Mouse (Mus musculus): ENCODE results near the gene Lyrm7. TPM values are rescaled to one million over a fixed set of nuclear protein-coding genes. Genes with fewer than 3 reads are reported as not detected.

Gene Lyrm7
- polyA plus RNA-seq, 1 experiment from 2014 or later: 5.8 TPM

DNA sequence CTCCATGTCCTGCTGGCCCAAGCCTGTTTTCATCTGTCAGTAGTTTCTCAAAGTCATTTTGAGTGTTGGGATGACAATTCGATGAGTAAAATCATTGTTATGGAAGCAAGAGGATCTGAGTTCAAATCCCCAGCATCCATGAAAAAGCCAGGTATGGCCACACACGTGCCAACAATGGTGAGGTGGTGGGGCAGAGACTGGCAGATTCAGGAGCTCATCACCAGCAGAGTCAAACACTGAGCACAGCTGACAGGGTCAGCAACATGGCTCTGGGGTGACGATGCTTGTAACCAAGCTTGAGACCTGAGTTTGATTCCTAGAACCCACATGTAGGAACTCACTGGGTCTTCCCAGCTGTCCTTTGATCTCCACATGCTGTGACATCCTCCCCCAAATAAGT is 44.4 kb upstream of the Lyrm7 start:
- peak overlapping the region; percentile 89 for H3K27ac ChIP-seq (ENCODE audit: low read depth, low read length)
- TF ChIP-seq CTCF (IDR thresholded peaks at IDR 0.05; ENCODE audit: low read depth): no peak
- H3K9ac ChIP-seq (ENCODE audit: low read depth, low read length): peak overlapping the region; percentile 34; the same call in 1 of the 2 replicates
- peaks cover 12% of the 10 kb centered on the region; the same call in 1 of the 2 replicates for H3K4me1 ChIP-seq (replicated peaks; ENCODE audit: control insufficient read depth, insufficient read depth, low read length)
- no peak for ATAC-seq
- H3K4me3 ChIP-seq (ENCODE audit: low read depth, low read length): no peak overlapping the region
- no peaks in the 10 kb centered on the region for H3K9me3 ChIP-seq (ENCODE audit: control insufficient read depth)
- no peaks in the 10 kb centered on the region for H3K27me3 ChIP-seq (replicated peaks; ENCODE audit: control insufficient read depth, insufficient read depth, low read length)
- peaks cover 31% of the 10 kb centered on the region for H3K36me3 ChIP-seq (ENCODE audit: control insufficient read depth, insufficient read depth)
- peak overlapping the region; percentile 79 for H3K4me2 ChIP-seq (replicated peaks; ENCODE audit: low read depth)
- WGBS: 86% methylated on average over 3 of the region's 3 CpGs

DNA sequence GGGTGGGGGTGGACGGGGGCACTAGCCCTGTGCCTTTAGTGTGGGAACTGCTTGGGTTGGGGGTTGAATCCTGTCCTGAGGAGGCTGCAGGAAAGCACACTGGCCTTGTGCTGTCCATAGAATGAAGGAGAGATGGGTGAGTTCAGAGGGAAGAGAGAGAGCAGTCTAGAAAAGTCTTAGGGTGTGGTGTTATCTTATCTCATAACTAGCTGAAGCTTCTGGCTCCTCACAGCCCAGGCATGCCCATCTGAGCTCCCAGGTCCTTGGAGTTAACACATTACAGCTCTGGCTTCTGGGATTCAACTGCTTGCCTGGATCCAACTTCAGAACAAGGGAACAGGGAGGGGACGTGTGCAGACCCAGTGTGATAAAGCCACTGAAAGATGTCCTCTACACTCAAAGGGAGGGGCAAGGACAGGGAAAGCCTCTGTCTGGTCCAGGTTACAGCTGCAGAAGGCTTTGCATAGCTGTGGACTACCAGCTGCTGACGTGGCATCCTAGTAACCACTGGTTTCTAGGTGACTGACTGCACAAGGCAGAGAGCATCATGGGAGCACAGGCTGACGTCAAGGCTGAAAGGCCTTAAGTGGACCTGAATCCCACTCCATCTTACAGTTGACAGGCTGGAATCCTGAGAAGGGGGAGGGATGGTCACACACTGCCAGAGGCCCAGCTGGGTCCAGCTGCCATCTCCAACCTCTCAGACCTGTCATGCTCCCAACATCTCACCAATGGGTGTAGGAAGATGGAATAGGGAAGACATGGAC is 43.4 kb upstream of the Lyrm7 start:
- Histone ChIP-seq H3K9me3 (ENCODE audit: control insufficient read depth) (no peaks in the 10 kb centered on the region), H3K4me1 (replicated peaks; ENCODE audit: control insufficient read depth, insufficient read depth, low read length) (peaks cover 12% of the 10 kb centered on the region; the same call in 1 of the 2 replicates), H3K36me3 (ENCODE audit: control insufficient read depth, insufficient read depth) (peaks cover 22% of the 10 kb centered on the region), H3K4me2 (replicated peaks; ENCODE audit: low read depth) (peak overlapping the region; percentile 79), H3K4me3 (ENCODE audit: low read depth, low read length) (peak overlapping the region; percentile 61), H3K27ac (ENCODE audit: low read depth, low read length) (peak overlapping the region; percentile 89), H3K27me3 (replicated peaks; ENCODE audit: control insufficient read depth, insufficient read depth, low read length) (no peaks in the 10 kb centered on the region), H3K9ac (ENCODE audit: low read depth, low read length) (peak overlapping the region; percentile 34)
- no peak for TF ChIP-seq CTCF (IDR thresholded peaks at IDR 0.05; ENCODE audit: low read depth)
- ATAC-seq: peak; percentile 32
- 31% methylated on average over 4 of the region's 4 CpGs for whole genome bisulfite sequencing

DNA sequence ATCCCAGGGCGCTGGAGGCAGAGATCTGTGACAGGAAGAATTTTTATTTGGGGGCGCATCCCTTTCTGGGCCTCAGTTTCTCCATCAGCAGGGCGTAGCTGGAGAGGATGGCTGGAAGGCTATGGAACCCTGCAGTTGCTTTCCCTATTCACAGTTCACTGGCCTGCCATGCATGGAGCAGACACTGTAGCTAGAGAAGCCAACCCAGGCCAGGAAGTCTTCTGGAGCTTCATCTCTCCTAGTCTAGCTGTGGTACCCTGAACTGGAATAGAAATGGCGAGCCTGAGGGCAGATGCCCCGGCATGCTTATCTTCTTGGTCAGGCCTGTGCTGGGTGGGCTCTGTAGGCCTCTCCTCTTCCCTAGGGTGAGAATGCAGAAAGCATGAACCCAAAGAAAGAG is 42.6 kb upstream of the Lyrm7 start:
- Histone ChIP-seq H3K9ac (ENCODE audit: low read depth, low read length) (peak overlapping the region; percentile 66), H3K9me3 (ENCODE audit: control insufficient read depth) (no peaks in the 10 kb centered on the region), H3K4me3 (ENCODE audit: low read depth, low read length) (peak overlapping the region; percentile 61), H3K27me3 (replicated peaks; ENCODE audit: control insufficient read depth, insufficient read depth, low read length) (no peaks in the 10 kb centered on the region), H3K36me3 (ENCODE audit: control insufficient read depth, insufficient read depth) (peaks cover 14% of the 10 kb centered on the region), H3K4me1 (replicated peaks; ENCODE audit: control insufficient read depth, insufficient read depth, low read length) (peaks cover 12% of the 10 kb centered on the region; the same call in 1 of the 2 replicates), H3K4me2 (replicated peaks; ENCODE audit: low read depth) (peak overlapping the region; percentile 79), H3K27ac (ENCODE audit: low read depth, low read length) (peak overlapping the region; percentile 89)
- no peak for TF ChIP-seq CTCF (IDR thresholded peaks at IDR 0.05; ENCODE audit: low read depth)
- ATAC-seq: no peak
- WGBS: 70% methylated on average over 5 of the region's 5 CpGs

DNA sequence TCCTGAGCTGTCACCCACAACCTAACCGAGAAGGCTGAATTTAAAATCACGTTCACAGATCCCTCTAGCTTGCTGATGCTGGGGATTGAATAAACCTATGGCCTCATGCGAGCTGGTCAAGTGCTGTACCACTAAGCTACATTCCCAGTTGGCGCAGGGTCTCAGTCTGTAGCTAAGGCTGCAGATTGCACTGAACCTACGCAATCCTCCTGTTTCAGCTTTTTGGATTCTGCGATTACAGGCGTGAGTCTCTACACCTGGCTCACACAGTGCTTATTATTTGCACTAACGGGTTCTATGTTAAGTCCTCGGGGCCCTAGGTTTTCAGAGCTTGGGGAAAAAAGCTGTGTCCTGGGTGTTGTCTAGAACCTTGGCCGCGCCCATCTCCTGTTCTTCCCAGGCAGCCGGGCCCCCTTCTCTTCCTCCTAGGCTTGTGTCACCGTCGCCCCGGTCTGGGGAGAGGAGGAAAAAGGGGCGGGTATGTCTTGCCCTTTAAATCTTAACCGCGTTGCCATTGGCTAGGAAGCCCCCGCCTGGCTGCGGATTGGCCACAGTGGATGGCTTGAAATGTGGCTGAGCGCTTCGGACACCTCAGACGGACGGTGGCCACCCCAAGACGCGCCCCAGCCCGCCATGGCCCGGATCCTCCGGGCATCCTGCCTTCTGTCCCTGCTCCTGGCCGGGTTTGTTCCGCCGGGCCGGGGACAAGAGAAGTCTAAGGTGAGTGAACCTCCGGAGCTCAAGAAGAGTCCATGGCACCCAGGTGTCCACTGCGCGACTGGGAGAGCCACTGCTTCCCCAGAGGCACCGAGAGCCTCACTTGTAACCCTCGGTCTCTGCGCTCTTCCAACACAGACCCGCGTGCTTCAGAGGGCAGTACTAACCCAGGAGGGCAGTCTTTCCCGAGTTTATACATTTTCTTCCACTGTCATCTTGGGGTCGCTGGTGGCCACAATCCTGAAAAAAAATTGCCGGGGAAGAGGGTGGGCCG is 41.9 kb upstream of the Lyrm7 start, which contains the start of gene Gpx3:
TSS of gene Gpx3 (plus strand) at position 121 of the 991 bp plus-strand sequence.
- Histone ChIP-seq H3K4me3 (ENCODE audit: low read depth, low read length) (peak within 1 kb of the TSS; percentile 61), H3K27ac (ENCODE audit: low read depth, low read length) (peak within 1 kb of the TSS; percentile 89), H3K4me2 (replicated peaks; ENCODE audit: low read depth) (peak within 1 kb of the TSS; percentile 79), H3K27me3 (replicated peaks; ENCODE audit: control insufficient read depth, insufficient read depth, low read length) (no peaks in the 10 kb centered on the region), H3K4me1 (replicated peaks; ENCODE audit: control insufficient read depth, insufficient read depth, low read length) (peaks cover 12% of the 10 kb centered on the region; the same call in 1 of the 2 replicates), H3K9ac (ENCODE audit: low read depth, low read length) (peak within 1 kb of the TSS; percentile 66), H3K9me3 (ENCODE audit: control insufficient read depth) (no peaks in the 10 kb centered on the region), H3K36me3 (ENCODE audit: control insufficient read depth, insufficient read depth) (peaks cover 7% of the 10 kb centered on the region; the same call in 1 of the 2 replicates)
- peak; percentile 50 for ATAC-seq
- WGBS: 14% methylated on average over 42 of the region's 45 CpGs
- no peak for TF ChIP-seq CTCF (IDR thresholded peaks at IDR 0.05; ENCODE audit: low read depth)

DNA sequence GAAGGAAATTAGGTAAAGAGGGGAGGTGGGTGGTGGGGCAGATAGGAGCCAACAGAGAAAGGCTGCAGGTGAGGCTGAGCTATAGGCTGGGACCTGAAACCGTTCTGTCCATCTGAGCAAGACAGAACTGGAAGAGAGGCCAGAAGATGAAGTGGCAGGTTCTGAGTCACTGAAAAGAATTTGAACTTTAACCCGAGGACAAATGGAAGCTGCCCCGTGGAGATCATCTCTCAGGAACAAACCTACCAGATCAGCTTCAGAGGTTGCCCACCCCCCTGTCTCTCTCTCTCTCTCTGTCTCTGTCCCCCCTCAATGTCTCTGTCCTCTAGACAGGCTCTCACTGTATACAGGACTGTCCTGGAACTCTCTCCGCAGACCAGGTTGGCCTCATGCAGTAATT is 38.9 kb upstream of the Lyrm7 start:
- no peak overlapping the region for H3K9ac ChIP-seq (ENCODE audit: low read depth, low read length)
- H3K27me3 ChIP-seq (replicated peaks; ENCODE audit: control insufficient read depth, insufficient read depth, low read length): no peaks in the 10 kb centered on the region
- TF ChIP-seq CTCF (IDR thresholded peaks at IDR 0.05; ENCODE audit: low read depth): no peak
- no peaks in the 10 kb centered on the region for H3K36me3 ChIP-seq (ENCODE audit: control insufficient read depth, insufficient read depth)
- peak overlapping the region; percentile 57; the same call in 1 of the 2 replicates for H3K27ac ChIP-seq (ENCODE audit: low read depth, low read length)
- WGBS: 42% methylated on average over 4 of the region's 4 CpGs
- ATAC-seq: no peak
- H3K9me3 ChIP-seq (ENCODE audit: control insufficient read depth): no peaks in the 10 kb centered on the region
- no peak overlapping the region for H3K4me3 ChIP-seq (ENCODE audit: low read depth, low read length)
- peaks cover 6% of the 10 kb centered on the region; the same call in 1 of the 2 replicates for H3K4me1 ChIP-seq (replicated peaks; ENCODE audit: control insufficient read depth, insufficient read depth, low read length)
- no peak overlapping the region for H3K4me2 ChIP-seq (replicated peaks; ENCODE audit: low read depth)
